Mouse (Mus musculus): ENCODE results near the gene Cdon. TPM values are rescaled to one million over a fixed set of nuclear protein-coding genes. Genes with fewer than 3 reads are reported as not detected.

The Cdon gene
- total and polyA plus RNA-seq, 3 experiments: 1.8 to 2.9 (median 2.3) TPM

GRCm38 (mm10) chr9:35499946-35500345, 79.0 kb downstream of the Cdon start:
- TF ChIP-seq NRF1 (IDR thresholded peaks at IDR 0.05; ENCODE audit: low read depth, low read length) (no peak), UBTF (IDR thresholded peaks at IDR 0.05; ENCODE audit: low read depth, low read length) (no peak), MXI1 (IDR thresholded peaks at IDR 0.05; ENCODE audit: low read depth, low read length) (no peak), ZNF384 (IDR thresholded peaks at IDR 0.05; ENCODE audit: low read depth, low read length) (no peak), RAD21 (IDR thresholded peaks at IDR 0.05; ENCODE audit: low read depth, low read length) (no peak), NELFE (IDR thresholded peaks at IDR 0.05; ENCODE audit: low read depth, low read length) (no peak), MAX (IDR thresholded peaks at IDR 0.05; ENCODE audit: low read length) (no peak), GABPA (IDR thresholded peaks at IDR 0.05; ENCODE audit: insufficient replicate concordance, low read depth, low read length) (no peak), KAT2A (IDR thresholded peaks at IDR 0.05; ENCODE audit: insufficient replicate concordance, low read length) (no peak)
- Histone ChIP-seq H3K4me2 (ENCODE audit: insufficient read depth, low read depth, poor library complexity, severe bottlenecking) (no peak overlapping the region), H3K9ac (ENCODE audit: insufficient read depth, low read depth) (no peak overlapping the region), H3K36me3 (replicated peaks in 1 of 2; ENCODE audit: control insufficient read depth in 1 of 2, insufficient read depth in 1 of 2, low read length in 1 of 2) (peaks cover 2 to 5% of the 10 kb centered on the region in 2 experiments), H3K4me3 (replicated peaks in 1 of 3; ENCODE audit: low read depth in 2 of 3, low read length in 2 of 3, poor library complexity in 1 of 3) (no peak overlapping the region), H3K27me3 (replicated peaks) (no peaks in the 10 kb centered on the region), H3K27ac (ENCODE audit: insufficient read depth, low read depth) (no peak overlapping the region), H3K4me1 (ENCODE audit: control insufficient read depth in 1 of 2, insufficient read depth in 2 of 2) (peaks cover 8 to 19% of the 10 kb centered on the region in 2 experiments), H3K9me3 (replicated peaks; ENCODE audit: low read length) (no peaks in the 10 kb centered on the region), H3K79me2 (replicated peaks; ENCODE audit: control insufficient read depth, extremely low read depth, insufficient read depth, poor library complexity, severe bottlenecking) (no peaks in the 10 kb centered on the region)
- dilution Hi-C loops (cut with MboI; ENCODE audit: extremely low pct_ligation_motif_present, extremely low pct_unique_long_range_greater_than_20kb, low sequenced_read_pairs): no loop called here
- DNase-seq (ENCODE audit: extremely low read depth): no peak
- in situ Hi-C loops (cut with MboI; ENCODE audit: low pct_ligation_motif_present, low pct_unique_long_range_greater_than_20kb, low sequenced_read_pairs): no loop called here

GRCm38 (mm10) chr9:35502361-35503000, 81.6 kb downstream of the Cdon start:
- TF ChIP-seq MEF2A (IDR thresholded peaks at IDR 0.05; ENCODE audit: borderline replicate concordance, low read depth, low read length) (no peak), POLR2AphosphoS2 (IDR thresholded peaks at IDR 0.05; ENCODE audit: low read depth, low read length) (no peak), NELFE (IDR thresholded peaks at IDR 0.05; ENCODE audit: low read depth, low read length) (no peak), PAX5 (IDR thresholded peaks at IDR 0.05; ENCODE audit: low read length) (no peak), MXI1 (IDR thresholded peaks at IDR 0.05; ENCODE audit: low read depth, low read length) (no peak), GABPA (IDR thresholded peaks at IDR 0.05; ENCODE audit: insufficient replicate concordance, low read depth, low read length) (no peak), ZKSCAN1 (IDR thresholded peaks at IDR 0.05; ENCODE audit: borderline replicate concordance, low read depth, low read length) (no peak), JUND (conservative IDR thresholded peaks at IDR 0.05; ENCODE audit: low read depth, low read length) (no peak), CHD2 (IDR thresholded peaks at IDR 0.05; ENCODE audit: low read length) (no peak)
- dilution Hi-C loops (cut with MboI; ENCODE audit: extremely low pct_ligation_motif_present, extremely low pct_unique_long_range_greater_than_20kb, low sequenced_read_pairs) (no loop called here), in situ Hi-C loops (cut with MboI; ENCODE audit: low pct_ligation_motif_present, low pct_unique_long_range_greater_than_20kb, low sequenced_read_pairs) (no loop called here)
- Histone ChIP-seq H3K9ac (ENCODE audit: insufficient read depth, low read depth) (no peak overlapping the region), H3K27ac (ENCODE audit: insufficient read depth, low read depth) (no peak overlapping the region), H3K79me2 (replicated peaks; ENCODE audit: control insufficient read depth, extremely low read depth, insufficient read depth, poor library complexity, severe bottlenecking) (no peaks in the 10 kb centered on the region), H3K4me3 (replicated peaks in 1 of 3; ENCODE audit: low read depth in 2 of 3, low read length in 2 of 3, poor library complexity in 1 of 3) (no peak overlapping the region), H3K9me3 (replicated peaks; ENCODE audit: low read length) (no peaks in the 10 kb centered on the region), H3K4me2 (ENCODE audit: insufficient read depth, low read depth, poor library complexity, severe bottlenecking) (no peak overlapping the region), H3K36me3 (replicated peaks in 1 of 2; ENCODE audit: control insufficient read depth in 1 of 2, insufficient read depth in 1 of 2, low read length in 1 of 2) (peaks cover 2 to 5% of the 10 kb centered on the region in 2 experiments), H3K27me3 (replicated peaks) (no peaks in the 10 kb centered on the region), H3K4me1 (ENCODE audit: control insufficient read depth in 1 of 2, insufficient read depth in 2 of 2) (peaks cover 0 to 4% of the 10 kb centered on the region in 2 experiments; a peak in 1 of 4 replicates)
- no peak for DNase-seq (ENCODE audit: extremely low read depth)

All from CH12.LX (cell line).